Mouse (Mus musculus) embryonic facial prominence, embryonic 13.5 days (tissue): ENCODE data around the gene Pnn. TPM values are rescaled to one million over a fixed set of nuclear protein-coding genes. Genes with fewer than 3 reads are reported as not detected.
A peak's percentile ranks its signal among the peaks of the same experiment; 100 is the strongest.

Experiments
- ATAC-seq: fragments of 200-750 bp; cut with Nextera tagmentation; 2 replicates; pipeline ENCODE4 v1.8.0; 2017; ENCODE audit warnings: low read depth; ENCODE audit not compliant: insufficient number of reproducible peaks, insufficient read depth, low FRiP score, low TSS enrichment
- H3K27ac ChIP-seq: fragments of 300-500 bp; sonication (generic); 2 replicates; pipeline ENCODE4 v1.5.1; 2015; ENCODE audit warnings: moderate library complexity, mild to moderate bottlenecking, inconsistent platforms
- H3K27me3 ChIP-seq: fragments of 300-500 bp; sonication (generic); 2 replicates; pipeline ENCODE4 v1.6.1; 2015; ENCODE audit warnings: mild to moderate bottlenecking, inconsistent platforms
- H3K36me3 ChIP-seq: fragments of 300-500 bp; sonication (generic); 2 replicates; pipeline ENCODE4 v1.6.1; 2015; ENCODE audit warnings: mild to moderate bottlenecking, inconsistent platforms
- H3K4me1 ChIP-seq: fragments of 300-500 bp; sonication (generic); 2 replicates; pipeline ENCODE4 v1.6.1; 2015; ENCODE audit warnings: inconsistent platforms
- H3K4me2 ChIP-seq: fragments of 300-500 bp; sonication (generic); 2 replicates; pipeline ENCODE4 v1.6.1; 2015; ENCODE audit warnings: moderate library complexity, mild to moderate bottlenecking, inconsistent platforms
- H3K4me3 ChIP-seq: fragments of 300-500 bp; sonication (generic); 2 replicates; pipeline ENCODE4 v1.5.1; 2015; ENCODE audit warnings: mild to moderate bottlenecking, inconsistent platforms
- H3K9ac ChIP-seq: fragments of 300-500 bp; sonication (generic); 2 replicates; pipeline ENCODE4 v1.6.1; 2015; ENCODE audit warnings: mild to moderate bottlenecking, inconsistent platforms
- H3K9me3 ChIP-seq: fragments of 300-500 bp; sonication (generic); 2 replicates; pipeline ENCODE4 v1.6.1; 2016; ENCODE audit warnings: inconsistent platforms
- WGBS: fragments of 180-500 bp; shearing (Covaris S2); methylation state at CpG from one replicate; pipeline ENCODE4 v1.1.7; 2015; ENCODE audit warnings: mixed read lengths; 5-methylcytosine and 5-hydroxymethylcytosine counted together
- polyA plus RNA-seq: library from polyadenylated mRNA; unstranded; fragments of >200 nt; fragmentation: Nextera tagmentation; extraction: Ambion mirVana; gene quantifications from 2 replicates; pipeline ENCODE4 v1.2.1, GENCODE M21; 2015

Gene Pnn
- 135 and 141 TPM in 2 replicates for polyA plus RNA-seq

- WGBS, result under 1% methylated on average over 43 of the region's 43 CpGs
- no peaks in the 10 kb centered on the region for H3K9me3 ChIP-seq
These were observed at the start of gene Pnn for GRCm38 (mm10) chr12:59066448-59067077. Gene Pnn (plus strand): TSS chr12:59066884.

GRCm38 (mm10) chr12:59017970-59018369 lies 48.7 kb upstream of the Pnn start:
- Histone ChIP-seq H3K27ac (no peak overlapping the region), H3K9me3 (no peaks in the 10 kb centered on the region), H3K4me1 (no peaks in the 10 kb centered on the region), H3K36me3 (peaks cover 48% of the 10 kb centered on the region), H3K27me3 (no peaks in the 10 kb centered on the region), H3K4me3 (no peak overlapping the region), H3K4me2 (no peak overlapping the region), H3K9ac (no peak overlapping the region)
- 59% methylated on average over 8 of the region's 8 CpGs for WGBS
- no peak for ATAC-seq

More at GRCm38 (mm10) chr12:59066448-59067077, at the start of gene Pnn:
- Histone ChIP-seq H3K9ac (peak within 1 kb of the TSS; percentile 100), H3K4me3 (peak within 1 kb of the TSS; percentile 98), H3K4me2 (peak within 1 kb of the TSS; percentile 68), H3K27me3 (no peaks in the 10 kb centered on the region), H3K27ac (peak within 1 kb of the TSS; percentile 93), H3K4me1 (peaks cover 9% of the 10 kb centered on the region; the same call in 1 of the 2 replicates), H3K36me3 (peaks cover 35% of the 10 kb centered on the region)
- ATAC-seq, result peak; percentile 99

- Histone ChIP-seq H3K27ac (no peak overlapping the region), H3K36me3 (peaks cover 62% of the 10 kb centered on the region), H3K27me3 (no peaks in the 10 kb centered on the region), H3K9me3 (no peaks in the 10 kb centered on the region), H3K4me2 (no peak overlapping the region), H3K4me1 (no peaks in the 10 kb centered on the region), H3K9ac (no peak overlapping the region), H3K4me3 (no peak overlapping the region)
- no peak for ATAC-seq
- WGBS, result 83% methylated on average over 2 of the region's 2 CpGs
These were observed 46.8 kb upstream of the Pnn start for GRCm38 (mm10) chr12:59019891-59020290.

- H3K9me3 ChIP-seq, result no peaks in the 10 kb centered on the region
- 87% methylated on average over 4 of the region's 4 CpGs for WGBS
- no peak for ATAC-seq
- no peak overlapping the region for H3K4me3 ChIP-seq
- H3K36me3 ChIP-seq, result peaks cover 75% of the 10 kb centered on the region
- no peaks in the 10 kb centered on the region for H3K27me3 ChIP-seq
- no peak overlapping the region for H3K4me2 ChIP-seq
- no peak overlapping the region for H3K27ac ChIP-seq
- no peak overlapping the region for H3K9ac ChIP-seq
- no peaks in the 10 kb centered on the region for H3K4me1 ChIP-seq
These were observed 45.4 kb upstream of the Pnn start for GRCm38 (mm10) chr12:59021306-59021705.

- no peaks in the 10 kb centered on the region for H3K27me3 ChIP-seq
- no peak overlapping the region for H3K4me2 ChIP-seq
- H3K36me3 ChIP-seq, result peaks cover 17% of the 10 kb centered on the region
- H3K4me1 ChIP-seq, result no peaks in the 10 kb centered on the region
- no peak for ATAC-seq
- H3K9ac ChIP-seq, result no peak overlapping the region
- no peak overlapping the region for H3K27ac ChIP-seq
- 67% methylated on average over 5 of the region's 5 CpGs for WGBS
- no peak overlapping the region for H3K4me3 ChIP-seq
- no peaks in the 10 kb centered on the region for H3K9me3 ChIP-seq
These were observed 34.6 kb upstream of the Pnn start for GRCm38 (mm10) chr12:59032101-59032500.

GRCm38 (mm10) chr12:59039162-59039970 lies 27.3 kb upstream of the Pnn start:
- Histone ChIP-seq H3K9me3 (no peaks in the 10 kb centered on the region), H3K9ac (no peak overlapping the region), H3K27ac (peak overlapping the region; percentile 72; the same call in 1 of the 2 replicates), H3K4me1 (0 out of 2 replicates have a peak, but pooled peaks cover 4% of the 10 kb centered on the region), H3K4me2 (peak overlapping the region; percentile 43), H3K36me3 (peaks cover 31% of the 10 kb centered on the region), H3K27me3 (no peaks in the 10 kb centered on the region), H3K4me3 (no peak overlapping the region)
- WGBS, result 69% methylated on average over 10 of the region's 10 CpGs
- ATAC-seq, result no peak

GRCm38 (mm10) chr12:59039971-59040844 lies 26.5 kb upstream of the Pnn start:
- 5% methylated on average over 23 of the region's 23 CpGs for WGBS
- peak overlapping the region; percentile 43 for H3K4me2 ChIP-seq
- H3K4me3 ChIP-seq, result peak overlapping the region; percentile 16; the same call in 1 of the 2 replicates
- peaks cover 39% of the 10 kb centered on the region for H3K36me3 ChIP-seq
- ATAC-seq, result peak; percentile 78; the same call in 1 of the 2 replicates
- no peak overlapping the region for H3K9ac ChIP-seq
- H3K27ac ChIP-seq, result peak overlapping the region; percentile 72; the same call in 1 of the 2 replicates
- 0 out of 2 replicates have a peak, but pooled peaks cover 4% of the 10 kb centered on the region for H3K4me1 ChIP-seq
- H3K9me3 ChIP-seq, result no peaks in the 10 kb centered on the region
- H3K27me3 ChIP-seq, result no peaks in the 10 kb centered on the region

GRCm38 (mm10) chr12:59040851-59041250 lies 25.8 kb upstream of the Pnn start:
- H3K4me2 ChIP-seq, result no peak overlapping the region
- H3K9ac ChIP-seq, result no peak overlapping the region
- H3K4me1 ChIP-seq, result 0 out of 2 replicates have a peak, but pooled peaks cover 4% of the 10 kb centered on the region
- H3K27me3 ChIP-seq, result no peaks in the 10 kb centered on the region
- 0 out of 2 replicates have a peak, but pooled peaks have one; percentile 15 for ATAC-seq
- H3K36me3 ChIP-seq, result peaks cover 45% of the 10 kb centered on the region
- H3K27ac ChIP-seq, result 0 out of 2 replicates have a peak overlapping the region, but pooled peaks have one; percentile 72
- 21% methylated on average over 7 of the region's 7 CpGs for WGBS
- H3K4me3 ChIP-seq, result no peak overlapping the region
- H3K9me3 ChIP-seq, result no peaks in the 10 kb centered on the region

GRCm38 (mm10) chr12:59052470-59052869 lies 14.2 kb upstream of the Pnn start:
- H3K27ac ChIP-seq, result no peak overlapping the region
- no peak for ATAC-seq
- no peak overlapping the region for H3K9ac ChIP-seq
- H3K9me3 ChIP-seq, result no peaks in the 10 kb centered on the region
- no peaks in the 10 kb centered on the region for H3K4me1 ChIP-seq
- H3K4me2 ChIP-seq, result no peak overlapping the region
- H3K4me3 ChIP-seq, result no peak overlapping the region
- WGBS, result 93% methylated on average over 3 of the region's 3 CpGs
- no peaks in the 10 kb centered on the region for H3K27me3 ChIP-seq
- peaks cover 65% of the 10 kb centered on the region for H3K36me3 ChIP-seq

- H3K27me3 ChIP-seq, result no peaks in the 10 kb centered on the region
- no peak overlapping the region for H3K9ac ChIP-seq
- ATAC-seq, result no peak
- no peak overlapping the region for H3K4me3 ChIP-seq
- peaks cover 63% of the 10 kb centered on the region for H3K36me3 ChIP-seq
- no peak overlapping the region for H3K4me2 ChIP-seq
- H3K9me3 ChIP-seq, result no peaks in the 10 kb centered on the region
- H3K4me1 ChIP-seq, result no peaks in the 10 kb centered on the region
- WGBS, result 93% methylated on average over 5 of the region's 5 CpGs
- no peak overlapping the region for H3K27ac ChIP-seq
These were observed 13.5 kb upstream of the Pnn start for GRCm38 (mm10) chr12:59053166-59053565.

GRCm38 (mm10) chr12:59053976-59054375 lies 12.7 kb upstream of the Pnn start:
- Histone ChIP-seq H3K36me3 (peaks cover 59% of the 10 kb centered on the region), H3K27ac (no peak overlapping the region), H3K4me2 (no peak overlapping the region), H3K27me3 (no peaks in the 10 kb centered on the region), H3K4me1 (peaks cover under 1% of the 10 kb centered on the region; the same call in 1 of the 2 replicates), H3K9me3 (no peaks in the 10 kb centered on the region), H3K9ac (no peak overlapping the region), H3K4me3 (no peak overlapping the region)
- ATAC-seq, result no peak
